Mouse (Mus musculus) lung, postnatal 0 days (tissue): ENCODE measurements around the gene Pknox2.

Experiments used
- CTCF ChIP-seq: IDR thresholded peaks from 2 replicates; pipeline ENCODE4 v1.5.1; 2016; ENCODE audit warnings: antibody characterized with exemption, mild to moderate bottlenecking
- EP300 ChIP-seq: IDR thresholded peaks from 2 replicates; pipeline ENCODE4 v1.6.1; 2016; ENCODE audit warnings: antibody characterized with exemption, mild to moderate bottlenecking, control low read depth

DNA sequence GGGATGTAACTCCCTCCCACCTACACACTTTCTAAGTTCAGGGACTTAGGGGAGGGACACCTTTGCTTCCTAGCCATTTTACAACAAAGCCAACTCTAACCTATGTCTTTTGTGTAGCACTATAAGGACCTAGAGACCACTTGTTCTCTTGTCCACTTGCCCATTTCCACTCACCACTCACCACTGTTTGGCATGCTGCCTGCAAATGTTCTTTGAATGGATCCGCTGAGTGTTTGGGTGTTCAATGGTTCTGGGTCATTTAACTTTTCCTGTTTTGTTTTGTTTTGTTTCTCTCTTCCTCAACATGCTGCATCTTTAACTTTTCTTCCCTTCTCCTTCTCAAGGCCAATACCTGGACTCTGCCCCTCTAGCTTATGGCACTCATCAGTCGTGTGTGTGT, 39.7 kb downstream of the Pknox2 start:
- TF ChIP-seq CTCF (no peak), EP300 (no peak)
